Mouse (Mus musculus): Measurements from ENCODE around the gene Gypa. TPM values are rescaled to one million over a fixed set of nuclear protein-coding genes. Genes with fewer than 3 reads are reported as not detected.

Gene Gypa
- total RNA-seq, 1 experiment = 0.09 TPM

- Histone ChIP-seq H3K4me1 (ENCODE audit: control insufficient read depth in 2 of 2, insufficient read depth in 2 of 2, low read length in 2 of 2, poor library complexity in 1 of 2) (no peaks in the 10 kb centered on the region), H3K9me3 (ENCODE audit: control insufficient read depth, insufficient read depth, low read depth, low read length) (no peaks in the 10 kb centered on the region), H3K9ac (ENCODE audit: insufficient read depth, low read depth, low read length, poor library complexity, severe bottlenecking) (no peak overlapping the region), H3K36me3 (ENCODE audit: control insufficient read depth, insufficient read depth, low read length, poor library complexity, severe bottlenecking) (no peaks in the 10 kb centered on the region), H3K27ac (ENCODE audit: insufficient read depth, low read depth, low read length, poor library complexity, severe bottlenecking) (no peak overlapping the region), H3K4me3 (ENCODE audit: insufficient read depth in 1 of 2, low read depth in 1 of 2, low read length in 2 of 2, poor library complexity in 1 of 2, severe bottlenecking in 1 of 2) (no peak overlapping the region)
- no peak for DNase-seq (ENCODE audit: low read depth, low spot score)
- in situ Hi-C loops (cut with MboI; ENCODE audit: low sequenced_read_pairs in 2 of 2, unreplicated experiment in 2 of 2) = no loop called here
- TF ChIP-seq HCFC1 (IDR thresholded peaks at IDR 0.05; ENCODE audit: borderline replicate concordance, insufficient read depth, low read length) = no peak
- TF ChIP-seq ZC3H11A (IDR thresholded peaks at IDR 0.05; ENCODE audit: borderline replicate concordance, low read depth, low read length) = no peak
- no peak for TF ChIP-seq ZNF384 (IDR thresholded peaks at IDR 0.05; ENCODE audit: low read depth, low read length)
- TF ChIP-seq MAFK (IDR thresholded peaks at IDR 0.05; ENCODE audit: insufficient read depth, low read depth, low read length) = no peak
- no peak for TF ChIP-seq CHD2 (IDR thresholded peaks at IDR 0.05; ENCODE audit: low read depth, low read length)
Measured at GRCm38 (mm10) chr8:80500773-80501172, 7.2 kb downstream of the Gypa start.

- Histone ChIP-seq H3K36me3 (ENCODE audit: control insufficient read depth, insufficient read depth, low read length, poor library complexity, severe bottlenecking) (no peaks in the 10 kb centered on the region), H3K9ac (ENCODE audit: insufficient read depth, low read depth, low read length, poor library complexity, severe bottlenecking) (no peak overlapping the region), H3K4me1 (ENCODE audit: control insufficient read depth in 2 of 2, insufficient read depth in 2 of 2, low read length in 2 of 2, poor library complexity in 1 of 2) (no peaks in the 10 kb centered on the region), H3K9me3 (ENCODE audit: control insufficient read depth, insufficient read depth, low read depth, low read length) (no peaks in the 10 kb centered on the region), H3K4me3 (ENCODE audit: insufficient read depth in 1 of 2, low read depth in 1 of 2, low read length in 2 of 2, poor library complexity in 1 of 2, severe bottlenecking in 1 of 2) (no peak overlapping the region), H3K27ac (ENCODE audit: insufficient read depth, low read depth, low read length, poor library complexity, severe bottlenecking) (no peak overlapping the region)
- in situ Hi-C loops (cut with MboI; ENCODE audit: low sequenced_read_pairs in 2 of 2, unreplicated experiment in 2 of 2) = no loop called here
- TF ChIP-seq HCFC1 (IDR thresholded peaks at IDR 0.05; ENCODE audit: borderline replicate concordance, insufficient read depth, low read length) (no peak), ZNF384 (IDR thresholded peaks at IDR 0.05; ENCODE audit: low read depth, low read length) (no peak), ZC3H11A (IDR thresholded peaks at IDR 0.05; ENCODE audit: borderline replicate concordance, low read depth, low read length) (no peak), MAFK (IDR thresholded peaks at IDR 0.05; ENCODE audit: insufficient read depth, low read depth, low read length) (no peak), CHD2 (IDR thresholded peaks at IDR 0.05; ENCODE audit: low read depth, low read length) (no peak)
- no peak for DNase-seq (ENCODE audit: low read depth, low spot score)
Measured at GRCm38 (mm10) chr8:80501283-80501682, 7.7 kb downstream of the Gypa start.

GRCm38 (mm10) chr8:80526382-80527355 lies 33.1 kb downstream of the Gypa start:
- H3K9ac ChIP-seq (ENCODE audit: insufficient read depth, low read depth, low read length, poor library complexity, severe bottlenecking) = no peak overlapping the region
- no peaks in the 10 kb centered on the region for H3K9me3 ChIP-seq (ENCODE audit: control insufficient read depth, insufficient read depth, low read depth, low read length)
- in situ Hi-C loops (cut with MboI; ENCODE audit: low sequenced_read_pairs in 2 of 2, unreplicated experiment in 2 of 2) = no loop called here
- no peak for TF ChIP-seq CHD2 (IDR thresholded peaks at IDR 0.05; ENCODE audit: low read depth, low read length)
- no peaks in the 10 kb centered on the region for H3K36me3 ChIP-seq (ENCODE audit: control insufficient read depth, insufficient read depth, low read length, poor library complexity, severe bottlenecking)
- no peak overlapping the region for H3K4me3 ChIP-seq (ENCODE audit: insufficient read depth in 1 of 2, low read depth in 1 of 2, low read length in 2 of 2, poor library complexity in 1 of 2, severe bottlenecking in 1 of 2)
- DNase-seq (ENCODE audit: low read depth, low spot score) = no peak
- no peaks in the 10 kb centered on the region for H3K4me1 ChIP-seq (ENCODE audit: control insufficient read depth in 2 of 2, insufficient read depth in 2 of 2, low read length in 2 of 2, poor library complexity in 1 of 2)
- no peak overlapping the region for H3K27ac ChIP-seq (ENCODE audit: insufficient read depth, low read depth, low read length, poor library complexity, severe bottlenecking)

- H3K9me3 ChIP-seq (ENCODE audit: control insufficient read depth, insufficient read depth, low read depth, low read length) = no peaks in the 10 kb centered on the region
- no peaks in the 10 kb centered on the region for H3K36me3 ChIP-seq (ENCODE audit: control insufficient read depth, insufficient read depth, low read length, poor library complexity, severe bottlenecking)
- H3K9ac ChIP-seq (ENCODE audit: insufficient read depth, low read depth, low read length, poor library complexity, severe bottlenecking) = no peak overlapping the region
- TF ChIP-seq ZC3H11A (IDR thresholded peaks at IDR 0.05; ENCODE audit: borderline replicate concordance, low read depth, low read length) = no peak
- TF ChIP-seq MAFK (IDR thresholded peaks at IDR 0.05; ENCODE audit: insufficient read depth, low read depth, low read length) = no peak
- TF ChIP-seq ZNF384 (IDR thresholded peaks at IDR 0.05; ENCODE audit: low read depth, low read length) = no peak
- no peak for TF ChIP-seq CHD2 (IDR thresholded peaks at IDR 0.05; ENCODE audit: low read depth, low read length)
- no peak for TF ChIP-seq HCFC1 (IDR thresholded peaks at IDR 0.05; ENCODE audit: borderline replicate concordance, insufficient read depth, low read length)
- no peak overlapping the region for H3K27ac ChIP-seq (ENCODE audit: insufficient read depth, low read depth, low read length, poor library complexity, severe bottlenecking)
- no peaks in the 10 kb centered on the region for H3K4me1 ChIP-seq (ENCODE audit: control insufficient read depth in 2 of 2, insufficient read depth in 2 of 2, low read length in 2 of 2, poor library complexity in 1 of 2)
- in situ Hi-C loops (cut with MboI; ENCODE audit: low sequenced_read_pairs in 2 of 2, unreplicated experiment in 2 of 2) = no loop called here
- DNase-seq (ENCODE audit: low read depth, low spot score) = no peak
- no peak overlapping the region for H3K4me3 ChIP-seq (ENCODE audit: insufficient read depth in 1 of 2, low read depth in 1 of 2, low read length in 2 of 2, poor library complexity in 1 of 2, severe bottlenecking in 1 of 2)
Measured at GRCm38 (mm10) chr8:80541836-80542235, 48.3 kb downstream of the Gypa start.

Data from ES-E14 (cell line).